Mouse (Mus musculus) kidney, embryonic 14.5 days (tissue): ENCODE data around the gene Polr2e. TPM values are rescaled to one million over a fixed set of nuclear protein-coding genes. Genes with fewer than 3 reads are reported as not detected.
"Not testable (repeated sequence)": the region's sequence is repeated elsewhere in the genome, so short reads cannot be mapped to it uniquely, and the experiment has no call there.

Source experiments
- ATAC-seq: fragments of 200-750 bp; cut with Nextera tagmentation; 2 replicates; pipeline ENCODE4 v1.8.0; 2017; ENCODE audit warnings: moderate number of reproducible peaks, mild to moderate bottlenecking, moderate TSS enrichment, moderate library complexity; ENCODE audit not compliant: low FRiP score, low TSS enrichment
- H3K27ac ChIP-seq: fragments of 300-500 bp; sonication (generic); 2 replicates; pipeline ENCODE4 v1.5.1; 2014; ENCODE audit warnings: low read depth, mild to moderate bottlenecking, low read length, moderate library complexity, mixed read lengths
- H3K27me3 ChIP-seq: fragments of 300-500 bp; sonication (generic); 2 replicates; pipeline ENCODE4 v1.6.1; 2014; ENCODE audit warnings: mild to moderate bottlenecking, low read length; ENCODE audit not compliant: control insufficient read depth, insufficient read depth
- H3K36me3 ChIP-seq: fragments of 300-500 bp; sonication (generic); 2 replicates; pipeline ENCODE4 v1.6.1; 2014; ENCODE audit warnings: low read length, mixed read lengths; ENCODE audit not compliant: control insufficient read depth, insufficient read depth
- H3K4me1 ChIP-seq: fragments of 300-500 bp; sonication (generic); 2 replicates; pipeline ENCODE4 v1.6.1; 2014; ENCODE audit warnings: low read length, mixed read lengths; ENCODE audit not compliant: control insufficient read depth, insufficient read depth
- H3K4me2 ChIP-seq: fragments of 300-500 bp; sonication (generic); replicated peaks from 2 replicates; pipeline ENCODE4 v1.6.1; 2014; ENCODE audit warnings: low read depth, mild to moderate bottlenecking, low read length
- H3K4me3 ChIP-seq: fragments of 300-500 bp; sonication (generic); 2 replicates; pipeline ENCODE4 v1.5.1; 2014; ENCODE audit warnings: mild to moderate bottlenecking, low read length
- H3K9ac ChIP-seq: fragments of 300-500 bp; sonication (generic); 2 replicates; pipeline ENCODE4 v1.6.1; 2014; ENCODE audit warnings: low read depth, mild to moderate bottlenecking, low read length, moderate library complexity
- H3K9me3 ChIP-seq: fragments of 300-500 bp; sonication (generic); 2 replicates; pipeline ENCODE4 v1.6.1; 2016; ENCODE audit warnings: low read length; ENCODE audit not compliant: control insufficient read depth
- WGBS: fragments of 180-500 bp; shearing (Covaris S2); extraction: QIAGEN DNeasy Blood & Tissue Kit; methylation state at CpG from one replicate; pipeline ENCODE4 v1.1.7; 2014; 5-methylcytosine and 5-hydroxymethylcytosine counted together
- polyA plus RNA-seq: library from polyadenylated mRNA; unstranded; fragments of >200 nt; fragmentation: Nextera tagmentation; extraction: Ambion mirVana; gene quantifications from 2 replicates; pipeline ENCODE4 v1.2.1, GENCODE M21; 2014

Gene Polr2e
- polyA plus RNA-seq, 1 experiment from 2014 or later = 276 TPM

DNA sequence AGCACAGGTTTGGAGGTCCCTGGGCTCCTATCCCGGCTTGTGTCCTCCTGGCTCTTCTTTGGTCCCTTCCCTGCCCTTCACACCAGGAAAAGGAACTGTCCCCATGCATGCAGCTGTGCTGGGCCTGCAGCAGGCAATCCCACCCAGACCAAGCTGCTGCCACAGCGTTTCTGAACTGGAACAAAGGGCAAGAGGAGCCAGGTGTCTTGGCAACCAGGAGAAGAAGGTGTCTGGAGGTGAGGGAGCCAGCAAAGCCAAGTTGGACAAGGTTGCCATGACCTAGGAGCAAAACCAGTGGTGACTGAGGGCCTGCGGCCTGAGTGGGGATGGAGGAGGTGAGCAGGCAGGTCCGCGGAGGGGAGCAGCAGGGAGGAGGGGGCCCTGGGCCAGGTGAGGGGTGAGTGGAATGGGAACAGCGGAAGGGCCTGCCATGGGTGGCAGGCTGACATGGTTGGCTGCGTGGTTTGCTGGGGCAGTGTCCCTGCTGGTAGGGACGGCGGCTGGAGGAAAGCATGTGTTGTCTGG lies 7.5 kb upstream of the Polr2e start, which contains the start of gene Gpx4:
Gene Gpx4, plus strand, starts transcription at position 126 of the 525 bp plus-strand sequence.
- no peaks in the 10 kb centered on the region for H3K27me3 ChIP-seq
- H3K27ac ChIP-seq = no peak within 1 kb of the TSS
- H3K9me3 ChIP-seq = no peaks in the 10 kb centered on the region
- no peak within 1 kb of the TSS for H3K4me2 ChIP-seq
- peak within 1 kb of the TSS; percentile 28; the same call in 1 of the 2 replicates for H3K9ac ChIP-seq
- ATAC-seq = no peak
- H3K36me3 ChIP-seq = no peaks in the 10 kb centered on the region
- peaks cover 11% of the 10 kb centered on the region; the same call in 1 of the 2 replicates for H3K4me1 ChIP-seq
- H3K4me3 ChIP-seq = no peak within 1 kb of the TSS
- WGBS = 34% methylated on average over 8 of the region's 9 CpGs

DNA sequence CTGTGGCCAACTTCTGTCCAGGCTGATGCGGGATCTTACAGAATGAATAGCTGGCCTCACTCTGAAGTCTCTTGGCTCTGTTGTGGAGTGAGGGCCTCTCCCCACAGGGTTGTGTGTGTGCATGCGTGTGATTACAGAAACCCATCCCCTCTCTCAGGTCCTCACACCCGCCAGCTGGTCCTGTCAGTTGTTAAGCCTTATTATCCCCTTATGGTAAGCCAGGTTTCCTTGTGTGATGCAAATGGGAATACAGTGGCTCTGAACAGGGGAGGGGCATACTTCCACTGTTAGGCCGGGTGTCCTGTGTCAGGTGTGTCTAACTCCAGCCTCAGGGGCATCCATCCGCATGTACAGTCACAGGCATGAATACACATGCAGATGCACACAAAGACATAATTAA lies 6.2 kb upstream of the Polr2e start:
- ATAC-seq = no peak
- WGBS = 81% methylated on average over 5 of the region's 5 CpGs

DNA sequence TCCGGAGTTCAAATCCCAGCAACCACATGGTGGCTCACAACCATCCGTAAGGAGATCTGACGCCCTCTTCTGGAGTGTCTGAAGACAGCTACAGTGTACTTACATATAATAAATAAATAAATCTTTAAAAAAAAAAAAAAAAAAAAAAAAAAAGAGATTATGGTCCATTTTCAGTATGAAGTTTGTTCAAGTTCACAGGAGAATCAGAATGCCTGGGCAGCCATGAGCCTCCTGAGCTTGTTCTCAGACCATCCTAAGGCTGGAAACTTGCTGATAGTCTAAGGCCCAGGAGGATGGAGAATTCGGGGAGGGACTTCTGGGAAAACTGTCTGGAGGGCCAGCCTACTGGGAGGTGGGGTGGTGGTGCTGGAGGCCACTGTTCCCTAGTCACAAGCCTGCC lies 5.8 kb upstream of the Polr2e start:
- H3K27me3 ChIP-seq, H3K36me3 ChIP-seq, H3K9me3 ChIP-seq, H3K4me2 ChIP-seq, H3K4me1 ChIP-seq, H3K9ac ChIP-seq, H3K27ac ChIP-seq, ATAC-seq, H3K4me3 ChIP-seq: not testable (repeated sequence)
- WGBS = 85% methylated on average over 2 of the region's 4 CpGs

More for the DNA sequence above, 6.2 kb upstream of the Polr2e start:
- no peaks in the 10 kb centered on the region for H3K36me3 ChIP-seq
- no peak overlapping the region for H3K4me3 ChIP-seq
- no peaks in the 10 kb centered on the region for H3K9me3 ChIP-seq
- no peak overlapping the region for H3K9ac ChIP-seq
- H3K27ac ChIP-seq = no peak overlapping the region
- H3K4me2 ChIP-seq = no peak overlapping the region
- H3K4me1 ChIP-seq = peaks cover 7% of the 10 kb centered on the region; the same call in 1 of the 2 replicates
- no peaks in the 10 kb centered on the region for H3K27me3 ChIP-seq

DNA sequence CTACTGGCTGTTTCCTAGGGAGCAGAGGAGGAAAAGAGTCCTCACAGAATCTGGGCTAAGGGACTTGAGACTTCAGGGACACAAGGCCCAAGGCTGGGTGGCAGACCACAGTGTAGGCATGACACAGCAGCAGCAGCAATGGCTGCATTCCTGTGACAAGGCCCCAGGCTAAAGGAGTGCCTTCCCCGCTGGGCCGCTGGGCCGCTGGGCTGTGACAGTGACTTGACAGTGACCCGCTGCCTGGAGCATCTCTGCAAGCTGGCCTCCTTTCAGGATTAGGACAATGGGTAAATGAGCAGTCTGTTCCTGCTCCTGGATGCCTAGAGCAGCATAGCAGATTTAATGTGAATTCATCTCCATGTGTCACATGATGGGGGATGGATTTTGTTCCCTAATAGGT lies 4.5 kb upstream of the Polr2e start:
- Histone ChIP-seq H3K27me3 (no peaks in the 10 kb centered on the region), H3K4me3 (no peak overlapping the region), H3K9me3 (no peaks in the 10 kb centered on the region), H3K4me2 (no peak overlapping the region), H3K4me1 (peaks cover 7% of the 10 kb centered on the region; the same call in 1 of the 2 replicates), H3K27ac (no peak overlapping the region), H3K9ac (no peak overlapping the region), H3K36me3 (no peaks in the 10 kb centered on the region)
- 35% methylated on average over 4 of the region's 4 CpGs for WGBS
- ATAC-seq = no peak

DNA sequence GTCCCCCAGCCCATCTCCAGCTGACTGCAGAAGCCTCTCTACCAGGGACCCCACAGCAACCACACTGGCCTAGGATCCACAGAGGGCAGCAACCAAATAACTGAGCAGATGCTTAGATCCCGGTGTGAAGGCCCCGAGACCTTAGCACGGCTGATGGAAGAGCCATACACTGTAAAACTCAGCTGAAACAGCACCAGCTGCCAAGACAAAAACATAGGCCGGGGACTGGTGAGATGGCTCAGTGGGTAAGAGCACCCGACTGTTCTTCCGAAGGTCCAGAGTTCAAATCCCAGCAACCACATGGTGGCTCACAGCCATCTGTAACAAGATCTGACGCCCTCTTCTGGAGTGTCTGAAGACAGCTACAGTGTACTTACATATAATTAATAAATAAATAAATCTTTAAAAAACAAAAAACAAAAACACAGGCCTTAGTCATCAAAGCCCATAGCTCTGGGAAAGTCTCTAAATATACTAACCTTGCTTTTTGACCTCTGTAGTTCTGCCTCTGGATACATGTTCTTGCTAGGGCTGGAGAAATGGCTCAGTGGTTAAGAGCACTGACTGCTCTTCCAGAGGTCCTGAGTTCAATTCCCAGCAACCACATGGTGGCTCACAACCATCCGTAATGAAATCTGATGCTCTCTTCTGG lies 1.9 kb upstream of the Polr2e start:
- not testable (repeated sequence) for H3K27ac ChIP-seq, H3K27me3 ChIP-seq, H3K4me3 ChIP-seq, H3K9ac ChIP-seq, H3K4me2 ChIP-seq, ATAC-seq, H3K9me3 ChIP-seq
- 83% methylated on average over 8 of the region's 8 CpGs for WGBS
- H3K4me1 ChIP-seq = peaks cover 11% of the 10 kb centered on the region
- peaks cover 21% of the 10 kb centered on the region for H3K36me3 ChIP-seq

DNA sequence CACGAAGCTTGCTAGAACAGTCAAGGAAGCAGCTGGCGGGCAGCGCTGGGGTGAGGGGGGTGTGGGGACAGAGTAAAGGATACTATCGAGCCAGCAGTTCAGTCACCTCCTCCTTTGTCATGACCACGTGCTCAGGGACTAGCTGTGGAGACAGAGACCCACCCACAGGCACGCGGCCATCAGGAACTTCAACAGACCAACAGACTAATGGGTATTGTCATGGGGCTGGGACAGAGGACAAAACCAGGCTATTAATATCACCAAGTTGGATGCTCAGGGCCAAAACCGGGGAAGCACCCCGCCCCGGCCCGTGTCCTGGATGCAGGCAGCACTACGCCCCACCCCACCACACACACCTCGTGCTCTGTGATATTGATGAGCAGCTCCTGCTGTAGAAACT lies 2.8 kb downstream of the Polr2e start:
- H3K4me3 ChIP-seq = no peak overlapping the region
- WGBS = 95% methylated on average over 13 of the region's 13 CpGs
- no peak for ATAC-seq

DNA sequence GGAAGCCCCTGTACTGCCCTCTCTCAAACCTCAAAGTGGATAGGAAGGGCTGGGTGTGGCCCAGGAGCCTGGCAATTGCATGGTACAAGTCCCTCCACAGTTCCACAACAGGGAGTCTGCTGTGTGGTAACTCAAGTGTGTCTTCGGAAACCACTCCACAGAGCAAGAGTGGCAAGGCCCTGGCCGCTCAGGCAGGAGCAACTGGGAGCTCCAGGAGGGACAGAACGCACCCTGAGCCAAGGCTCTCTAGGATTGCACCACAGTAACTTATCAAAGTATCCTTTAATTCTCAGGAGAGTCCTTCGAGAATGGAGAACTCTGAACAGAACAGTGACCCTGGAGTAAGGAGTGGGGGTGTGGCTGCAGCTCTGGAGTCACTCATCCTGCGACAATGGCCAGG lies 3.9 kb downstream of the Polr2e start:
- Histone ChIP-seq H3K36me3 (peaks cover 44% of the 10 kb centered on the region), H3K4me2 (no peak overlapping the region), H3K27me3 (no peaks in the 10 kb centered on the region), H3K27ac (peak overlapping the region; percentile 37; the same call in 1 of the 2 replicates), H3K4me3 (no peak overlapping the region), H3K9me3 (no peaks in the 10 kb centered on the region), H3K4me1 (peaks cover 14% of the 10 kb centered on the region), H3K9ac (no peak overlapping the region)
- ATAC-seq = no peak
- WGBS = 92% methylated on average over 5 of the region's 5 CpGs

More for the DNA sequence above, 2.8 kb downstream of the Polr2e start:
- H3K4me2 ChIP-seq = no peak overlapping the region
- H3K9me3 ChIP-seq = no peaks in the 10 kb centered on the region
- peaks cover 44% of the 10 kb centered on the region for H3K36me3 ChIP-seq
- H3K27ac ChIP-seq = no peak overlapping the region
- H3K9ac ChIP-seq = no peak overlapping the region
- peaks cover 14% of the 10 kb centered on the region for H3K4me1 ChIP-seq
- H3K27me3 ChIP-seq = no peaks in the 10 kb centered on the region

DNA sequence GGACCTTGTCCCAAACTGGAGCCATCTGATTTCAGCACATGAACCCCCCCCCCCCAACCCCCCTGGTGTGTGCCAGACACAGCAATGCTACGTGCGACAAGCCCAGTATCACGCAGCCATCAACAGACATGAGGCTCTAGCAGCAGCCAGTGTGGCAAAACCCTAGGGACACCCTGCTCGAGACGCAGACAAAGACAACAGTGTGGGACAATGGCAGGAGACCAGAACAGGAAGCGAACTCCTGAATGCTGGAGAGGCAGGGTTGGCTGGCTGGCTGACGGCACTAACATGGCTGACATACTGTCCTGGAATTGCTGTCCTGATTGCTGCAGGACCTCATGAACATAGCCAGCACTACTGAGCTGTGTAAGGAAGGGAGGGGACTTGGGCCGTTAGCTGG lies 4.4 kb downstream of the Polr2e start:
- 84% methylated on average over 8 of the region's 8 CpGs for WGBS
- H3K36me3 ChIP-seq = peaks cover 44% of the 10 kb centered on the region
- peak overlapping the region; percentile 37; the same call in 1 of the 2 replicates for H3K27ac ChIP-seq
- ATAC-seq = no peak
- H3K9ac ChIP-seq = no peak overlapping the region
- no peaks in the 10 kb centered on the region for H3K27me3 ChIP-seq
- H3K9me3 ChIP-seq = no peaks in the 10 kb centered on the region
- H3K4me1 ChIP-seq = peaks cover 14% of the 10 kb centered on the region
- no peak overlapping the region for H3K4me3 ChIP-seq
- H3K4me2 ChIP-seq = no peak overlapping the region
